Mouse (Mus musculus): ENCODE results near the gene Atg10. TPM values are rescaled to one million over a fixed set of nuclear protein-coding genes. Genes with fewer than 3 reads are reported as not detected.

Gene Atg10
- total RNA-seq, 4 experiments from 2014 or later = 28.3 to 32.7 (median 28.8) TPM

GRCm38 (mm10) chr13:90886568-90886983 lies 337.2 kb downstream of the Atg10 start:
- peak; percentile 61 for DNase-seq (ENCODE audit: low spot score)

- DNase-seq (ENCODE audit: low spot score) = peak; percentile 46
Observed at GRCm38 (mm10) chr13:90885856-90886532, 337.8 kb downstream of the Atg10 start.

Other genes with a start within 250 kb of the Atg10 start
- gene Ssbp2, start 236.3 kb upstream of the Atg10 start, total RNA-seq (2022) = 10 to 100 TPM; 41.4 to 47.8 (median 42.8) TPM